Mouse (Mus musculus) ovary, adult 10 weeks (tissue): ENCODE data around the gene Pdlim1. TPM values are rescaled to one million over a fixed set of nuclear protein-coding genes. Genes with fewer than 3 reads are reported as not detected.

Source experiments
- polyA plus RNA-seq: library from polyadenylated mRNA; stranded (reverse); fragments of 350-450 nt; fragmentation: Illumina TruSeq; extraction: RNeasy Lipid Tissue Mini Kit (QIAGEN cat#74804); gene quantifications from one replicate; pipeline ENCODE4 v1.2.3, GENCODE M21; 2014

Pdlim1 gene
- 21.7 TPM for polyA plus RNA-seq

DNA sequence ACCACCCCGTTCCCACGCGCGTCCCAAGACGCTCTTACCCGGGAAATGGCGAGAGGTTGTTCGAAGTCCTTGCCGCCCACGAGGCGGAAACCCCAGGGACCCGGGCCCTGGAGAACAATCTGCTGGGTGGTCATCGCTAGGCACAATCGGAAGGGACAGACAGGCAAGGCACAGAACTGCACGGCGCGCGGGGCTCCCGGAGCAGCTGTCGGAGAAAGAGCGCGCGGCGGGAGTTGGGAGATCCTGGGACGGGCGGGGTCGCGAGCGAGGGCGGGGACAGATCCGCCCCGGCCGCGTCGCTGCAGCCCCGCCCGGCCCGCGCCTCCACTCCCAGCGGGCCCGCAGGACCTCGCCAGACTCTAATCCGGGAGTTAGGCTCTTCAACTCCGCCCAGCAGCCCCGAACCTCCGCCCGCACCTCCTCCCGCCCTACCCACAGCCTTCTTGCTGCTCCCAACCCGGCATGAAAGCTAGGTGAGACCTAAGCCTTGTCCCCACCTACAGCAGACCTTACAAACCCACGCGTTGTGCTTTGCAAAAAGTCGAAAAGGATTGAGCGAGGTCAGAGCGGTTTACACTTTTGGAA is at the start of gene Pdlim1:
Gene Pdlim1, minus strand, starts transcription at position 535 of the 585 bp plus-strand sequence.

GRCm38 (mm10) chr19:40187160-40187559 is 84.5 kb downstream of the Pdlim1 start, which contains the start of gene Cyp2c70:
Gene Cyp2c70 (minus strand): TSS chr19:40187333.

Other genes starting within 250 kb of the Pdlim1 start
- not detected for gene Cyp2c54, start 198.0 kb downstream of the Pdlim1 start, polyA plus RNA-seq
- gene Cyp2c50, start 182.2 kb downstream of the Pdlim1 start, polyA plus RNA-seq, result not detected
- gene Cyp2c70, start 84.5 kb downstream of the Pdlim1 start, polyA plus RNA-seq, result not detected
- 110 TPM for gene Sorbs1, start 241.9 kb upstream of the Pdlim1 start, polyA plus RNA-seq